Mouse (Mus musculus) brain, embryonic 14.5 days (tissue): ENCODE data around the gene Klf17.

Source experiments
- CTCF ChIP-seq: fragments of 200-500 bp; IDR thresholded peaks from 2 replicates; pipeline ENCODE4 v1.5.1; 2012; ENCODE audit warnings: inconsistent platforms, mild to moderate bottlenecking, moderate library complexity, borderline replicate concordance; ENCODE audit not compliant: insufficient read depth, insufficient read length; ENCODE audit errors: extremely low read depth
- POLR2A ChIP-seq: fragments of 200-500 bp; IDR thresholded peaks from 2 replicates; pipeline ENCODE4 v1.6.1; 2012; ENCODE audit warnings: mild to moderate bottlenecking, inconsistent platforms, borderline replicate concordance; ENCODE audit not compliant: poor library complexity, insufficient read depth, insufficient read length, severe bottlenecking; ENCODE audit errors: extremely low read depth

DNA sequence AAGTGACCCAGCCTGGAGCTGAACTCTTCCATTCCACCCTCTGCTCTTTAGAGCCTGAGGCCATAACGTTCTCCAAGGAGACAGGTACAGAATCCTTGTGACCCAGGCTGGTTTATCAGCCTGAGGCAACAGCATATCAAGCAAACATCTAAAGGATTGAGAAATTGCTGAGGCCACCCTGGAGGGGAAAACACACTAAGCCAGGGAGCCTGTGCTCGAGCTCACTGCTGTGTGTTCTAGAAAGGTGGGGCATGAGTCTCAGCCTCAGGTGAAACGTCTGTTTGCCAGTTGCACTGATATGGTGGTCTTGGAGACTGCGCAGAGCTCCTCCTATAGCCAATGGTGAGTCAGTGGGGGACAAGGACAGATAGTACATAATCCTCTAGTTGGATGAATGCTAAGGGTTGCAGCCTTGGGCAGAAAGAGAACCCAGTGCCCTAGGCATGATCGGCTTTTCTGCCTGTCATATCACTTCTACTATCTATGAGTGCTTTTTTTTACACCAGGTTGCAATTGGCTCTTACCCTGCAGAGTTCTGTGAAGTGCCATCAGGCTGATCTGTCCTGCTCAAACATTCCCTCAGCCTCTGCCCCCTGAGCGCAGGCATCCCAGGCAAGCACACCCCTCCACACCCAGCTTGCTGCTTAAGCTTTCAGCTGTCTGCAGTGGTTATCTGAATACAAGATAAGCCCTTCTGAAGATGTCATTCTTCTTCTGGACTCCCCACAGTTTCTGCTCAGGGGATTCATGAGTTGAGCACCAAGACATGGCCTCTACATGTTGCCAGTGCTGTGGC is 51.9 kb downstream of the Klf17 start:
- no peak for TF ChIP-seq CTCF
- TF ChIP-seq POLR2A = no peak
